Mouse (Mus musculus) embryonic facial prominence, embryonic 14.5 days (tissue): Measurements from ENCODE around the gene Nek2. TPM values are rescaled to one million over a fixed set of nuclear protein-coding genes. Genes with fewer than 3 reads are reported as not detected.

Experiments
- ATAC-seq: fragments of 200-750 bp; cut with Nextera tagmentation; 2 replicates; pipeline ENCODE4 v1.8.0; 2017; ENCODE audit warnings: low read depth, moderate number of reproducible peaks, moderate TSS enrichment
- DNase-seq: peaks from one replicate; pipeline ENCODE4 v3.0.0-alpha.2; 2015; ENCODE audit warnings: low spot score
- H3K27ac ChIP-seq: fragments of 300-500 bp; sonication (generic); replicated peaks from 2 replicates; pipeline ENCODE4 v1.5.1; 2014; ENCODE audit warnings: low read depth, mild to moderate bottlenecking, low read length, moderate library complexity
- H3K27me3 ChIP-seq: fragments of 300-500 bp; sonication (generic); replicated peaks from 2 replicates; pipeline ENCODE4 v1.6.1; 2014; ENCODE audit warnings: low read length; ENCODE audit not compliant: control insufficient read depth, insufficient read depth
- H3K36me3 ChIP-seq: fragments of 300-500 bp; sonication (generic); 2 replicates; pipeline ENCODE4 v1.6.1; 2014; ENCODE audit warnings: low read length, mixed read lengths; ENCODE audit not compliant: control insufficient read depth, insufficient read depth
- H3K4me1 ChIP-seq: fragments of 300-500 bp; sonication (generic); 2 replicates; pipeline ENCODE4 v1.6.1; 2014; ENCODE audit warnings: antibody characterized with exemption, low read length; ENCODE audit not compliant: control insufficient read depth, insufficient read depth
- H3K4me2 ChIP-seq: fragments of 300-500 bp; sonication (generic); 2 replicates; pipeline ENCODE4 v1.6.1; 2014; ENCODE audit warnings: low read depth, mild to moderate bottlenecking, low read length, moderate library complexity, mixed read lengths
- H3K4me3 ChIP-seq: fragments of 300-500 bp; sonication (generic); 2 replicates; pipeline ENCODE4 v1.5.1; 2014; ENCODE audit warnings: low read depth, mild to moderate bottlenecking, low read length
- H3K9ac ChIP-seq: fragments of 300-500 bp; sonication (generic); 2 replicates; pipeline ENCODE4 v1.6.1; 2014; ENCODE audit warnings: low read depth, mild to moderate bottlenecking, low read length, moderate library complexity, mixed read lengths
- H3K9me3 ChIP-seq: fragments of 300-500 bp; sonication (generic); 2 replicates; pipeline ENCODE4 v1.6.1; 2016; ENCODE audit warnings: low read length; ENCODE audit not compliant: control insufficient read depth
- WGBS: fragments of 180-500 bp; shearing (Covaris S2); extraction: QIAGEN DNeasy Blood & Tissue Kit; methylation state at CpG from one replicate; pipeline ENCODE4 v1.1.7; 2014; 5-methylcytosine and 5-hydroxymethylcytosine counted together
- polyA plus RNA-seq: library from polyadenylated mRNA; unstranded; fragments of >200 nt; fragmentation: Nextera tagmentation; extraction: Ambion mirVana; gene quantifications from 2 replicates; pipeline ENCODE4 v1.2.1, GENCODE M21; 2014

Gene Nek2
- polyA plus RNA-seq, 1 experiment from 2014 or later, result 28.1 TPM

- ATAC-seq, result no peak
- Histone ChIP-seq H3K9ac (no peak overlapping the region), H3K4me2 (no peak overlapping the region), H3K27me3 (no peaks in the 10 kb centered on the region), H3K9me3 (no peaks in the 10 kb centered on the region), H3K4me3 (no peak overlapping the region), H3K36me3 (no peaks in the 10 kb centered on the region), H3K27ac (no peak overlapping the region), H3K4me1 (no peaks in the 10 kb centered on the region)
- DNase-seq, result no peak
These were observed 36.9 kb downstream of the Nek2 start for GRCm38 (mm10) chr1:191858136-191858535.

- no peak for ATAC-seq
- Histone ChIP-seq H3K27me3 (no peaks in the 10 kb centered on the region), H3K4me1 (no peaks in the 10 kb centered on the region), H3K36me3 (no peaks in the 10 kb centered on the region), H3K27ac (no peak overlapping the region), H3K4me3 (no peak overlapping the region), H3K9ac (no peak overlapping the region), H3K9me3 (no peaks in the 10 kb centered on the region), H3K4me2 (no peak overlapping the region)
- DNase-seq, result no peak
- WGBS, result 65% methylated on average over 3 of the region's 3 CpGs
These were observed 38.6 kb downstream of the Nek2 start for GRCm38 (mm10) chr1:191859847-191860246.

GRCm38 (mm10) chr1:191861247-191861646 is 40.0 kb downstream of the Nek2 start:
- WGBS, result 84% methylated on average over 5 of the region's 5 CpGs

GRCm38 (mm10) chr1:191863833-191864550 is 42.7 kb downstream of the Nek2 start:
- H3K4me1 ChIP-seq, result no peaks in the 10 kb centered on the region
- WGBS, result 83% methylated on average over 4 of the region's 4 CpGs

More at GRCm38 (mm10) chr1:191861247-191861646, 40.0 kb downstream of the Nek2 start:
- Histone ChIP-seq H3K9ac (no peak overlapping the region), H3K27me3 (no peaks in the 10 kb centered on the region), H3K4me3 (no peak overlapping the region), H3K4me2 (no peak overlapping the region), H3K27ac (no peak overlapping the region), H3K9me3 (no peaks in the 10 kb centered on the region), H3K36me3 (no peaks in the 10 kb centered on the region), H3K4me1 (no peaks in the 10 kb centered on the region)
- ATAC-seq, result no peak
- no peak for DNase-seq

GRCm38 (mm10) chr1:191864551-191865027 is 43.3 kb downstream of the Nek2 start:
- no peaks in the 10 kb centered on the region for H3K4me1 ChIP-seq
- 79% methylated on average over 8 of the region's 8 CpGs for WGBS
- no peak for DNase-seq
- no peak overlapping the region for H3K4me2 ChIP-seq
- H3K4me3 ChIP-seq, result no peak overlapping the region
- no peaks in the 10 kb centered on the region for H3K9me3 ChIP-seq
- no peak overlapping the region for H3K27ac ChIP-seq
- no peak for ATAC-seq
- H3K36me3 ChIP-seq, result no peaks in the 10 kb centered on the region
- no peak overlapping the region for H3K9ac ChIP-seq
- no peaks in the 10 kb centered on the region for H3K27me3 ChIP-seq

More at GRCm38 (mm10) chr1:191863833-191864550, 42.7 kb downstream of the Nek2 start:
- Histone ChIP-seq H3K27ac (no peak overlapping the region), H3K27me3 (no peaks in the 10 kb centered on the region), H3K4me2 (no peak overlapping the region), H3K9me3 (no peaks in the 10 kb centered on the region), H3K4me3 (no peak overlapping the region), H3K9ac (no peak overlapping the region), H3K36me3 (no peaks in the 10 kb centered on the region)
- no peak for DNase-seq
- ATAC-seq, result no peak

GRCm38 (mm10) chr1:191872076-191872710 is 50.9 kb downstream of the Nek2 start:
- WGBS, result 77% methylated on average over 6 of the region's 6 CpGs
- no peak overlapping the region for H3K9ac ChIP-seq
- no peak for ATAC-seq

GRCm38 (mm10) chr1:191875006-191875405 is 53.8 kb downstream of the Nek2 start:
- no peaks in the 10 kb centered on the region for H3K27me3 ChIP-seq
- WGBS, result 89% methylated on average over 7 of the region's 7 CpGs
- no peak overlapping the region for H3K4me2 ChIP-seq
- peak; percentile 46 for DNase-seq
- no peak overlapping the region for H3K27ac ChIP-seq
- no peaks in the 10 kb centered on the region for H3K36me3 ChIP-seq
- H3K9me3 ChIP-seq, result no peaks in the 10 kb centered on the region
- H3K4me1 ChIP-seq, result peaks cover 10% of the 10 kb centered on the region
- ATAC-seq, result no peak
- H3K9ac ChIP-seq, result no peak overlapping the region
- no peak overlapping the region for H3K4me3 ChIP-seq

More at GRCm38 (mm10) chr1:191872076-191872710, 50.9 kb downstream of the Nek2 start:
- Histone ChIP-seq H3K27me3 (no peaks in the 10 kb centered on the region), H3K4me2 (no peak overlapping the region), H3K9me3 (no peaks in the 10 kb centered on the region), H3K4me3 (no peak overlapping the region), H3K4me1 (no peaks in the 10 kb centered on the region), H3K27ac (no peak overlapping the region), H3K36me3 (no peaks in the 10 kb centered on the region)
- no peak for DNase-seq

- Histone ChIP-seq H3K4me2 (no peak overlapping the region), H3K27ac (no peak overlapping the region), H3K9me3 (no peaks in the 10 kb centered on the region), H3K4me1 (peaks cover 10% of the 10 kb centered on the region), H3K9ac (no peak overlapping the region), H3K27me3 (no peaks in the 10 kb centered on the region), H3K4me3 (no peak overlapping the region), H3K36me3 (no peaks in the 10 kb centered on the region)
- ATAC-seq (no peak), DNase-seq (no peak)
- 71% methylated on average over 9 of the region's 9 CpGs for WGBS
These were observed 54.5 kb downstream of the Nek2 start for GRCm38 (mm10) chr1:191875683-191876305.
